Mouse (Mus musculus): ENCODE measurements around the gene Dab2ip. TPM values are rescaled to one million over a fixed set of nuclear protein-coding genes. Genes with fewer than 3 reads are reported as not detected.

The Dab2ip gene
- polyA plus RNA-seq (2016; fragmentation: Nextera tagmentation; extraction: Ambion mirVana) = 36.8 and 56.9 TPM in 2 replicates

DNA sequence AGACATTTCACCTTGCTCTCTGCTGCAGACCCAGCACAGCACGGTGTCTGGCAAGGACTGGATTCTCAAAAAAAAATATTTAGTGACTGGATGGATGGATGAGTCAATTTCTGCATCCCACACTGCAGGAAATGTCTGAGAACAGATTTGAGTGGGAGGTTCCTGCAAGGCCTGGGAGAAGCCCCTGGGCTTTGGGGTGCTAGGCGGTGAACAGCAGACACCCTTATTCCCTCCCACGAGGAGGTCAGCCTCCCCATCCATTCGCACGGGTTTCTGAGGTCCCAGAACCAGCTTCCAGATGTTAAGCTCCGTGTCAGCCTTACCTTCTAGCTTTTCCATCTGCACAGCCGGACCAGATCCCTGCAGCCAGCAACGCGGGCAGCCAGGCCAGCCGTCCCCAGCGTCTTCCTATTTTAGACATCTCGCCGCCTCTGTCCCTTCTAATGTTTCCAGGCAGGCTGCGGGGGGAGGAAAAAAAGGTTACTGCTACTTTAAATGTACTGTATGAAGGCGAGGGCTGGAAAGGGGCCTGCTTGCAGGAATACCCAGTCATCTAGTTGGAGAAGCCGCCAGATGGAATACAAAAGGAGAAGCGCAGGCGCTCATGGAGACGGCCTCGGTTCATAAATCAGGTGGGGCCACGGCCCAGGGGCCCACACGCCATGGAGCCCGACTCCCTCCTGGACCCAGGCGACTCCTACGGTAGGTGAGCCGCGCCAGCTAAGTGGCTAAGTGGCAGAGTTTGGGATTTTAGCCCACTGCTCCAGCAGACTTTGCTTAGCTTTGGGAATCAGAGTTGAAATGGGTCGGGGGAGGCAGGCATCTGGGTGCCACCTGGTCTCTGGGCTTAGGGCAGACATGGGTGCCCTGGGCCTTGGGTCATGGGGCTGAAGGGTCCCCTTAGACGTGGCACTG is at the start of gene Dab2ip:
Gene Dab2ip (plus strand): TSS at position 356 of the 915 bp plus-strand sequence.
- Histone ChIP-seq H3K4me1 (peaks cover 15% of the 10 kb centered on the region), H3K9me3 (no peaks in the 10 kb centered on the region), H3K36me3 (replicated peaks) (no peaks in the 10 kb centered on the region), H3K9ac (peak within 1 kb of the TSS; percentile 25; the same call in 1 of the 2 replicates), H3K27me3 (no peaks in the 10 kb centered on the region; the same call in 1 of the 2 replicates), H3K27ac (no peak within 1 kb of the TSS), H3K4me3 (replicated peaks) (no peak within 1 kb of the TSS), H3K4me2 (no peak within 1 kb of the TSS)
- 68% methylated on average over 29 of the region's 29 CpGs for WGBS
- ATAC-seq (ENCODE audit: low FRiP score) = no peak

GRCm38 (mm10) chr2:35508597-35509342 is 49.3 kb upstream of the Dab2ip start:
- Histone ChIP-seq H3K4me2 (no peak overlapping the region), H3K36me3 (replicated peaks) (no peaks in the 10 kb centered on the region), H3K9ac (no peak overlapping the region), H3K4me1 (peaks cover 17% of the 10 kb centered on the region), H3K27ac (no peak overlapping the region), H3K4me3 (replicated peaks) (no peak overlapping the region), H3K9me3 (no peaks in the 10 kb centered on the region), H3K27me3 (no peaks in the 10 kb centered on the region)
- 64% methylated on average over 10 of the region's 10 CpGs for WGBS
- ATAC-seq (ENCODE audit: low FRiP score) = no peak

DNA sequence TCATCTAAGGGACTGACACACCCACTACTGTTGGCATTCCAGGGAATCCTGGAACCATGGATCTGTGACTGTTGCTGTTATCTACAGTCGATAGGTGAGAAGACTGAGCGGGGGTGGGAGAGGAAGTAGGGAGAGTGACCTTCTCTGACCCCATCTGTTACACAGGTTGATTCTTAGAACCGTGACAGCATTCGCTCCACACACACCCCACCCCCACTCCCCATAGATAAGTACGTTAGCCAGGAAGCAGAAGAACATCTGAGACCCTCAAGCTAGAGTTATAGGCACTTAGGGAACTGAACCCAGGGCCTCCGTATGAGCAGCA is 48.8 kb upstream of the Dab2ip start:
- Histone ChIP-seq H3K4me3 (replicated peaks) (no peak overlapping the region), H3K9ac (no peak overlapping the region), H3K4me2 (no peak overlapping the region), H3K4me1 (peaks cover 22% of the 10 kb centered on the region), H3K36me3 (replicated peaks) (no peaks in the 10 kb centered on the region), H3K9me3 (no peaks in the 10 kb centered on the region), H3K27me3 (no peaks in the 10 kb centered on the region), H3K27ac (no peak overlapping the region)
- 69% methylated on average over 6 of the region's 6 CpGs for WGBS
- ATAC-seq (ENCODE audit: low FRiP score) = no peak

DNA sequence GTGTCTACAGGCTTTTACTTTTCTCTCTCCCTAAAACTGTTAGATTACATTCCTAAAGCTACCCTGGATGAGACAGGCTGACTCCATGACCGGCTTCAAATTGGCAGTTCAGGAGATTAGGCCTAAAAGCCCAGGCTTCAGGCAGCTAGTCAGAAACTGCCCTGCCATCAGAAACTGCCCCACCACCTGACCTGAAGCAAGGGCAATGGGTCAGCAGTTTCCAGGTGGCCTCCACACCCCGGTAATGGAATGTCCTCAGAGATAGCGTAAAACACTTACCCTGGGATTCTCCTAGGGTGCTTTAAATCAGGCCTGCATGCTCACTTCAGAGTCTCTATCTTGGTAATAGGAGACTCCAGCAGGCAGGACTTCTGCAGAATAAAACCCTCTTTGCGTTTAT is 48.2 kb upstream of the Dab2ip start:
- H3K27ac ChIP-seq = no peak overlapping the region
- 63% methylated on average over 4 of the region's 4 CpGs for WGBS
- no peak for ATAC-seq (ENCODE audit: low FRiP score)

GRCm38 (mm10) chr2:35510920-35511319 is 47.1 kb upstream of the Dab2ip start:
- no peak overlapping the region for H3K4me3 ChIP-seq (replicated peaks)
- H3K27me3 ChIP-seq = no peaks in the 10 kb centered on the region
- H3K4me2 ChIP-seq = no peak overlapping the region
- WGBS = 67% methylated on average over 1 of the region's 1 CpGs
- H3K36me3 ChIP-seq (replicated peaks) = no peaks in the 10 kb centered on the region
- no peak overlapping the region for H3K27ac ChIP-seq
- no peak for ATAC-seq (ENCODE audit: low FRiP score)
- H3K4me1 ChIP-seq = peaks cover 25% of the 10 kb centered on the region
- no peaks in the 10 kb centered on the region for H3K9me3 ChIP-seq
- H3K9ac ChIP-seq = no peak overlapping the region

More for the DNA sequence above, 48.2 kb upstream of the Dab2ip start:
- no peak overlapping the region for H3K9ac ChIP-seq
- no peak overlapping the region for H3K4me2 ChIP-seq
- H3K9me3 ChIP-seq = no peaks in the 10 kb centered on the region
- H3K36me3 ChIP-seq (replicated peaks) = no peaks in the 10 kb centered on the region
- peaks cover 25% of the 10 kb centered on the region for H3K4me1 ChIP-seq
- no peak overlapping the region for H3K4me3 ChIP-seq (replicated peaks)
- no peaks in the 10 kb centered on the region for H3K27me3 ChIP-seq

- H3K27ac ChIP-seq = no peak overlapping the region
- H3K4me1 ChIP-seq = peaks cover 17% of the 10 kb centered on the region; the same call in 1 of the 2 replicates
- no peaks in the 10 kb centered on the region for H3K9me3 ChIP-seq
- ATAC-seq (ENCODE audit: low FRiP score) = no peak
- H3K27me3 ChIP-seq = no peaks in the 10 kb centered on the region
- H3K9ac ChIP-seq = no peak overlapping the region
- no peak overlapping the region for H3K4me3 ChIP-seq (replicated peaks)
- 90% methylated on average over 4 of the region's 4 CpGs for WGBS
- no peaks in the 10 kb centered on the region for H3K36me3 ChIP-seq (replicated peaks)
- H3K4me2 ChIP-seq = no peak overlapping the region
Measured at GRCm38 (mm10) chr2:35512226-35512625, 45.8 kb upstream of the Dab2ip start.

GRCm38 (mm10) chr2:35514051-35514892 is 43.8 kb upstream of the Dab2ip start:
- H3K27me3 ChIP-seq = no peaks in the 10 kb centered on the region
- H3K4me3 ChIP-seq (replicated peaks) = no peak overlapping the region
- H3K36me3 ChIP-seq (replicated peaks) = no peaks in the 10 kb centered on the region
- H3K27ac ChIP-seq = peak overlapping the region; percentile 65
- WGBS = 56% methylated on average over 14 of the region's 14 CpGs
- no peak overlapping the region for H3K4me2 ChIP-seq
- no peak for ATAC-seq (ENCODE audit: low FRiP score)
- H3K9ac ChIP-seq = no peak overlapping the region
- peaks cover 13% of the 10 kb centered on the region; the same call in 1 of the 2 replicates for H3K4me1 ChIP-seq
- H3K9me3 ChIP-seq = no peaks in the 10 kb centered on the region

DNA sequence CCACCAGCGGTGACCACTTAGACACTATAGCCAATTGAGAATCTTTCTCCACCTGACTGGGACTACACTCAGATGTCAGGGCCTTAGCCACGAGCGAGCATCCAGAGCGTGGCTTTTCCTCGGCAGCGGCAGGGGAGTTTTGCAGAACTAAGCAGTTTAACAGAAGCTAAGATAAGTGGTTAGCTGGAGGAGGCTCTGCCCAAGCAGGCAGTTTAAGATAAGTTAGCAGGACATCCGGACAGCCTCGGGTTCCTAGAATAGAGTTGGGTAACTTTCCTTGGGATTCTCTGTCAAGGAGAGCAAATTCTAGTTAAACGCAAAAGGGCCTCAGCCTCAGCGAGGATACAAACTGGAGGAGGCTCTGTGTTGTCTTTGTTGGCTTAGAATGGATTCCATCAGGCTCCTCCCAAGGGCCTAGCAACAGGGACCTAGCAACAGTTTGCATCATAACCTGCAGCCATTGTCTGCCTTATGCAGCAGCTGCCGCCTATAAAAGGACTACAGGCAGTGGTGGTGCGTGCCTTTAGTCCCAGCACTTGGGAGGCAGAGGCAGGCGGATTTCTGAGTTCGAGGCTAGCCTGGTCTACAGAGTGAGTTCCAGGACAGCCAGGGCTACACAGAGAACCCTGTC is 31.3 kb upstream of the Dab2ip start:
- Histone ChIP-seq H3K4me2 (no peak overlapping the region), H3K27me3 (no peaks in the 10 kb centered on the region), H3K9ac (no peak overlapping the region), H3K4me1 (no peaks in the 10 kb centered on the region), H3K36me3 (replicated peaks) (no peaks in the 10 kb centered on the region), H3K27ac (no peak overlapping the region), H3K9me3 (no peaks in the 10 kb centered on the region), H3K4me3 (replicated peaks) (no peak overlapping the region)
- 91% methylated on average over 14 of the region's 14 CpGs for WGBS
- no peak for ATAC-seq (ENCODE audit: low FRiP score)

DNA sequence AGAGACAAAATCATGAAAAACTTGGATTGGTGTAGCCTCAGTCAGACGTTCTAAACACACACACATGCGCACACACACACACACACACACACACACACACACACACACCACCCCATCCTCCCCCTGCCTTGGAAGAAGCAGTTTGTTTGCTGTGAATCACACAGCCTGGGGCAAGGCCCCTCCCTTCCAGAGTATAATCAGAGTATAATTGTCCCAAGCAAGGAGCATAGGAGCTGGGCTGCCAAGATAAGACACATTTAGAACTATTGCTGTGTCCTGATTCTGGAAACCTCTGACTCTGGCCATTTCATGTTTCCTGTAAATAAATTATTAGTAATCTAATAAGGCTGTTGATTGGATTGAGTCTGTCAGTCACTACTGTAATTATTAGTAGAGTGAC is 29.0 kb upstream of the Dab2ip start:
- 78% methylated on average over 2 of the region's 2 CpGs for WGBS
- Histone ChIP-seq H3K27ac (no peak overlapping the region), H3K4me2 (no peak overlapping the region), H3K4me1 (peaks cover 1% of the 10 kb centered on the region; the same call in 1 of the 2 replicates), H3K36me3 (replicated peaks) (no peaks in the 10 kb centered on the region), H3K9me3 (no peaks in the 10 kb centered on the region), H3K27me3 (no peaks in the 10 kb centered on the region), H3K9ac (no peak overlapping the region), H3K4me3 (replicated peaks) (no peak overlapping the region)
- no peak for ATAC-seq (ENCODE audit: low FRiP score)

DNA sequence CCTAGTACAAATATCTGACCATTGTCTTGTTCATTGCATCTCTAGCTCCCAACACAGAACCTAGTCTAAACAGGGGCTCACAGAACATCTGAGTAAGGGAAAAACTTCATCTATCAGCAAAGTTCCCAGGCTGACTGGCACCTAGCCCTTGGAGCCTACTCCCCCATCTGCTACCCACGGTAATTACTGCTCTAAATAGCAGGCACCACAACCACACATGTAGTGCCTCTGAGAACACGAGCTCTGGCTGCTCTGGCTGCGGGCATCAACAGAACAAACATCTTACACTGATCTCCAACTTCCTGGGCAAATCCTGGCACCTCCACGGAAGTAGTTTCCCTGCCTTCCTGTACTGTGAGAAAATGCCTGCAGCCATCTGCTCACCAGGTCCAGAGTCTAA is 28.2 kb upstream of the Dab2ip start:
- Histone ChIP-seq H3K4me1 (peaks cover 3% of the 10 kb centered on the region; the same call in 1 of the 2 replicates), H3K36me3 (replicated peaks) (no peaks in the 10 kb centered on the region), H3K9me3 (no peaks in the 10 kb centered on the region), H3K27ac (no peak overlapping the region), H3K9ac (no peak overlapping the region), H3K4me3 (replicated peaks) (no peak overlapping the region), H3K27me3 (no peaks in the 10 kb centered on the region), H3K4me2 (no peak overlapping the region)
- ATAC-seq (ENCODE audit: low FRiP score) = no peak
- 82% methylated on average over 4 of the region's 4 CpGs for WGBS

- WGBS = 91% methylated on average over 10 of the region's 10 CpGs
- no peak for ATAC-seq (ENCODE audit: low FRiP score)
- Histone ChIP-seq H3K9me3 (no peaks in the 10 kb centered on the region), H3K4me3 (replicated peaks) (no peak overlapping the region), H3K4me1 (peaks cover 3% of the 10 kb centered on the region; the same call in 1 of the 2 replicates), H3K27me3 (no peaks in the 10 kb centered on the region), H3K27ac (no peak overlapping the region), H3K36me3 (replicated peaks) (no peaks in the 10 kb centered on the region), H3K4me2 (no peak overlapping the region), H3K9ac (no peak overlapping the region; the same call in 1 of the 2 replicates)
Measured at GRCm38 (mm10) chr2:35530732-35531131, 27.3 kb upstream of the Dab2ip start.

Measured in forebrain, embryonic 12.5 days (tissue).